In the genomic region with DNA sequence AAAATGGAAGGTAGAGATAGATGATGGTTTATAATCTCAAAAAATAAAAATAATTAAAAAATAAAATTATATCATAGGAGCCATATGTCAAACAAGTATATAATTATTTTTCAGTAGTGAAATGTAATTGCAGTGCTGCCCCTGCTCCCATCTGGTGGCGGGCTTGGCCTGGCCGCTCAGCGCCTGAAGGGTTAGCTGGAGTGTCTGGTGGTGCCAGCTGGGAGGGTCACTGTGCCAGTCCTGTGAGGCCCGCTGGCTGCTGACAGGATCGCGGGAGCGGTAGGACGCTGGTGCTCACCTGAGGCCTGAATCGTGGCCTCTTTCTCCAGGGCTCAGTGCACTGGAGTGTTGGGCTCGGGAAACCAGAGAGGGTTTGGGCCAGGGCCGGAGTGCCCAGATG, we compare ENCODE assay signal across 39 mouse cellular contexts. TPM values are rescaled to one million over a fixed set of nuclear protein-coding genes. Genes with fewer than 3 reads are reported as not detected.
"Had no signal": no experiment of that assay in that cellular context is flagged by ENCODE, and none has a peak within 500 bp of the region (broad histone marks: within the 10 kb centered on the region; RNA-seq: fewer than 3 reads in every experiment).

No protein-coding gene starts in this region.

- H3K27ac ChIP-seq: gastrocnemius, adult 2 months; heart, adult 2 months; hindbrain, embryonic 10.5 days; hindbrain, embryonic 13.5 days; intestine, embryonic 15.5 days; layer of hippocampus, adult 2 months; limb, embryonic 10.5 days; limb, embryonic 12.5 days; liver, embryonic 13.5 days; liver, embryonic 15.5 days had no signal

- H3K36me3 ChIP-seq: hindbrain, embryonic 10.5 days; hindbrain, embryonic 13.5 days; intestine, embryonic 15.5 days; limb, embryonic 10.5 days; limb, embryonic 12.5 days; liver, embryonic 13.5 days; liver, embryonic 15.5 days had no signal

- DNase-seq: gastrocnemius, adult 2 months; gastrocnemius, postnatal 10 days; gastrocnemius, postnatal 25 days; heart, adult 2 months; heart, postnatal 10 days; heart, postnatal 4 days; kidney, adult 18-20 months; kidney, adult 8-10 months; kidney, postnatal 10 days; kidney, postnatal 25 days; kidney, postnatal 4 days; liver; liver, embryonic 13.5 days had no signal

- ATAC-seq: hindbrain, embryonic 16.5 days; inflammation-experienced regulatory T-cells, adult 6 months; intestine, embryonic 15.5 days; intestine, postnatal 0 days had no signal

- H3K9me3 ChIP-seq: hindbrain, embryonic 10.5 days; hindbrain, embryonic 13.5 days; intestine, embryonic 15.5 days; limb, embryonic 10.5 days; limb, embryonic 12.5 days; liver, embryonic 15.5 days had no signal

- H3K4me2 ChIP-seq: heart, embryonic 11.5 days; hindbrain, embryonic 13.5 days; intestine, embryonic 15.5 days; limb, embryonic 12.5 days; liver, embryonic 11.5 days; liver, embryonic 13.5 days; liver, embryonic 15.5 days had no signal

- H3K9ac ChIP-seq: hindbrain, embryonic 13.5 days; intestine, embryonic 15.5 days; limb, embryonic 12.5 days; liver, embryonic 13.5 days; liver, embryonic 15.5 days had no signal

- H3K4me3 ChIP-seq: gastrocnemius, adult 2 months; heart, adult 2 months; hindbrain, embryonic 10.5 days; hindbrain, embryonic 13.5 days; intestine, embryonic 15.5 days; layer of hippocampus, adult 2 months; limb, embryonic 10.5 days; limb, embryonic 12.5 days; liver, embryonic 13.5 days; liver, embryonic 15.5 days had no signal

- H3K4me1 ChIP-seq: hindbrain, embryonic 10.5 days; hindbrain, embryonic 13.5 days; intestine, embryonic 15.5 days; limb, embryonic 10.5 days; limb, embryonic 12.5 days; liver, embryonic 13.5 days; liver, embryonic 15.5 days had no signal

- H3K27me3 ChIP-seq: hindbrain, embryonic 13.5 days; intestine, embryonic 15.5 days; limb, embryonic 12.5 days; liver, embryonic 13.5 days; liver, embryonic 15.5 days had no signal

RNA-seq across cellular contexts. Expression of gene Gm15130, which starts 29.3 kb away (rescaled TPM):
- total RNA-seq: gastrocnemius, adult 2 months; gastrocnemius, postnatal 10 days; gastrocnemius, postnatal 25 days; gastrocnemius, postnatal 4 days; granulocyte monocyte progenitor cell, adult 5-6 weeks; heart, adult 2 months; heart, postnatal 10 days; heart, postnatal 25 days; heart, postnatal 4 days; layer of hippocampus, adult 2 months; layer of hippocampus, postnatal 10 days; layer of hippocampus, postnatal 25 days; left cerebral cortex, adult 18-20 months; left cerebral cortex, adult 8-10 months; left cerebral cortex, postnatal 10 days; left cerebral cortex, postnatal 25 days had no signal
- polyA plus RNA-seq: heart, adult 2 months; heart, embryonic 11.5 days; heart, embryonic 14.5 days; heart, embryonic 16.5 days; hindbrain, embryonic 10.5 days; hindbrain, embryonic 13.5 days; hindbrain, embryonic 16.5 days; inflammation-experienced regulatory T-cells, adult 6 months; intestine, embryonic 15.5 days; intestine, postnatal 0 days; kidney, embryonic 14.5 days; kidney, embryonic 16.5 days; limb, embryonic 10.5 days; limb, embryonic 12.5 days; limb, embryonic 14.5 days; liver, embryonic 11.5 days; liver, embryonic 13.5 days; liver, embryonic 15.5 days had no signal

RNA-seq across cellular contexts. Expression of gene 4930430A15Rik, which starts 47.3 kb away (rescaled TPM):
- total RNA-seq: gastrocnemius, adult 2 months; gastrocnemius, postnatal 10 days; gastrocnemius, postnatal 25 days; gastrocnemius, postnatal 4 days; granulocyte monocyte progenitor cell, adult 5-6 weeks; heart, adult 2 months; heart, postnatal 10 days; heart, postnatal 25 days; heart, postnatal 4 days; layer of hippocampus, adult 2 months; layer of hippocampus, postnatal 10 days; layer of hippocampus, postnatal 25 days; left cerebral cortex, adult 18-20 months; left cerebral cortex, adult 8-10 months; left cerebral cortex, postnatal 10 days; left cerebral cortex, postnatal 25 days had no signal
- polyA plus RNA-seq: heart, adult 2 months; heart, embryonic 11.5 days; heart, embryonic 14.5 days; heart, embryonic 16.5 days; hindbrain, embryonic 10.5 days; hindbrain, embryonic 13.5 days; hindbrain, embryonic 16.5 days; inflammation-experienced regulatory T-cells, adult 6 months; intestine, embryonic 15.5 days; intestine, postnatal 0 days; kidney, embryonic 14.5 days; kidney, embryonic 16.5 days; limb, embryonic 10.5 days; limb, embryonic 12.5 days; limb, embryonic 14.5 days; liver, embryonic 11.5 days; liver, embryonic 13.5 days; liver, embryonic 15.5 days had no signal

RNA-seq across cellular contexts. Expression of gene Olfr1275, which starts 53.0 kb away (rescaled TPM):
- total RNA-seq: gastrocnemius, adult 2 months; gastrocnemius, postnatal 10 days; gastrocnemius, postnatal 25 days; gastrocnemius, postnatal 4 days; granulocyte monocyte progenitor cell, adult 5-6 weeks; heart, adult 2 months; heart, postnatal 10 days; heart, postnatal 25 days; heart, postnatal 4 days; layer of hippocampus, adult 2 months; layer of hippocampus, postnatal 10 days; layer of hippocampus, postnatal 25 days; left cerebral cortex, adult 18-20 months; left cerebral cortex, adult 8-10 months; left cerebral cortex, postnatal 10 days; left cerebral cortex, postnatal 25 days had no signal
- polyA plus RNA-seq: heart, adult 2 months; heart, embryonic 11.5 days; heart, embryonic 14.5 days; heart, embryonic 16.5 days; hindbrain, embryonic 10.5 days; hindbrain, embryonic 13.5 days; hindbrain, embryonic 16.5 days; inflammation-experienced regulatory T-cells, adult 6 months; intestine, embryonic 15.5 days; intestine, postnatal 0 days; kidney, embryonic 14.5 days; kidney, embryonic 16.5 days; limb, embryonic 10.5 days; limb, embryonic 12.5 days; limb, embryonic 14.5 days; liver, embryonic 11.5 days; liver, embryonic 13.5 days; liver, embryonic 15.5 days had no signal
